Mouse (Mus musculus): ENCODE measurements at regions not wholly inside any gene's neighbourhood (a gene's known extent, or its start where the extent isn't known, plus 50 kb on each side); places are given as distances from the start of the nearest gene placed in this dataset.

DNA sequence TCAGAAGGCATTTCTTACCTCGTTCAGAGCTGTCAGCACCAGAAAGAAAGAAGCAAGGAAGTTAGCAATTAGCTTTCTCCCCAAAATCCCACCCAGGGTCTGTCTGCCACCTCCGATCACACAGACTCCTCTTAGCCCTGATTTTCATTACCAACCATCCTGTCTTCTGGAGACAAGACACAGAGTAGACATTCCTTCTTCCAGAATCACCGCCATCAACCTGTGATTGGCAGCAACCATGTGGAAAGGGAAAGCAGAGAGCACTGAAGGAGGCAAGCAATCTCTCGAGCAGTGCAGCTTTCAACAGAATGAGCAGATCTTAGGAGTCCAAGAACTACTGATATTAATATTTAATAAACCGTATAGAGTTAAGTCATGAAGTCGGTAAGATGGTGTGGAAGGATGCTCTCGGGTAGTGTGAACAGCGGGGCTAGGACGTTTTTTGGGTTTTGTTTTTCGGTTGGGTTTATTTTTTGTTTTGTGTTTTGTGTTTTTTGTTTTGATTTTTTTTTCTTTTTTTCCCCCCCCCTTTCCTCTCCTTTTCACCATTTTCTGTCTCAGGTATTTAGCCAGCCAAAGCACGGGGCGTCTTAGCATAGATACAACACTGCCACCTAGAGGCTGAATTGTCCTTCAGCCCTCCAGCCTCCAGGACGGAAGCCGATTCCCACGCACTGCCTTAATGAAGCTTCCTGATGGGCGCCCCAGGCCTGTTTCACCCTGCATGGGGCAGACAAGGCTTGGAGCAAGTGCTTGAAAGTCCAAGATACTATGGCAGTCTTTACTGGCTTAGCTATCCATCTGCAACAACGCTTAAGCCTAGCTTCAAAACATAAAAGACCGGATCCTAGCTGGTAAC is 2505.0 kb upstream of the 5930422O12Rik start:
- 41% methylated on average over 18 of the region's 18 CpGs for WGBS (ENCODE audit: missing documents)
- Histone ChIP-seq H3K4me3 (ENCODE audit: inconsistent target) (no peak overlapping the region), H3K79me2 (ENCODE audit: inconsistent target) (no peaks in the 10 kb centered on the region), H3K36me3 (ENCODE audit: inconsistent target) (no peaks in the 10 kb centered on the region), H3K27ac (no peak overlapping the region)

DNA sequence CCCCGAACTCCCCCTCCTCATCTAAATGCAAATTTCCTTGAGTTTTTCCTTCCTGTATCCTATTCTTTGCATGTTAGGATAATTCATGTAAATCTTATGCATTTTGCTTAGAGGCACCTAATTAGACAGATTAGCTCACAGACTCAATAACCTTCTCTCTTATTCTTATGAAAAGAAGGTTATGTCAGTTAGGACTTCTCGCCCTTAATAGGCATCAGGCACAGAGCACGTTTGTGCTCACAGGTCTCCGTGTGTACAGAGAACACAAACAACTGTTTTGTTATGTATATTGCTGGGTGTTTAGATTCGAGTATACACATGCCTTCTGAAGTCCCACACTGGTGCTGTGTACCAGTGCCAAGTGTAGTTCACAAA is 2504.4 kb upstream of the 5930422O12Rik start:
- Histone ChIP-seq H3K36me3 (ENCODE audit: inconsistent target) (no peaks in the 10 kb centered on the region), H3K79me2 (ENCODE audit: inconsistent target) (no peaks in the 10 kb centered on the region), H3K27ac (no peak overlapping the region), H3K4me3 (ENCODE audit: inconsistent target) (no peak overlapping the region)
- WGBS (ENCODE audit: missing documents) = 49% methylated on average over 5 of the region's 5 CpGs

- H3K79me2 ChIP-seq (ENCODE audit: inconsistent target) = no peaks in the 10 kb centered on the region
- no peaks in the 10 kb centered on the region for H3K36me3 ChIP-seq (ENCODE audit: inconsistent target)
- no peak overlapping the region for H3K4me3 ChIP-seq (ENCODE audit: inconsistent target)
- WGBS (ENCODE audit: missing documents) = 69% methylated on average over 6 of the region's 6 CpGs
- no peak overlapping the region for H3K27ac ChIP-seq
Measured at GRCm38 (mm10) chr8:30924656-30925055, 2503.9 kb upstream of the 5930422O12Rik start.

DNA sequence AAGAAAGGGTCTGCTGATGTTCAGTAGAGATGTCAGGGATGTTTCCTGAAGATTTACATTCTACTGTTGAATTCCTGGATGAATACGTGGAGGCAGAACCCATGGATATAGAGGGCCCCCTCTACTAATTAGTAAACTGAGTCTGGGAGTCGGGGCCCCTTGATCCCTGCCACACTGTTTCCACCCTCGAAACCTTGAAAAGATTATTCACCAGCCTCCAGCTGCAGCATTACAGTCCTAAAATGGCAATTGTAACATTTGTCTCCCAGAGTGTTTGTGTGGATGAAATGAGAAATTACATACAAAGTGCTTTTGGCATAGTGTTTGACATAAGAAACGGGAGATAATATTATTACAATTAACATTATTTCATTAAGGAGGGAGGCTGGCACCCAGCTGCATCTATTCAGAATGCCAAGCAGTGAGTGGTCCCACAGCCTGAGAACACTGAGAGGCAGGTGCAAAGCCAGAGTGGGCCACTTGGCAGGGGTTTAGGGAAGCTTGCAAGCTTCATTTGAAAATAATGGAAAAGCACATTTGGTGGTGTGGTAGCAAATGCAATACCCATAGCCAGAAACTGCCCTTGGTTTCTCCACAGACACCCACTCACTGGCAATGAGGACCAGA is 2490.9 kb upstream of the 5930422O12Rik start:
- 92% methylated on average over 4 of the region's 4 CpGs for WGBS (ENCODE audit: missing documents)
- no peaks in the 10 kb centered on the region for H3K79me2 ChIP-seq (ENCODE audit: inconsistent target)
- H3K27ac ChIP-seq = no peak overlapping the region
- no peaks in the 10 kb centered on the region for H3K36me3 ChIP-seq (ENCODE audit: inconsistent target)
- H3K4me3 ChIP-seq (ENCODE audit: inconsistent target) = no peak overlapping the region

- Histone ChIP-seq H3K4me3 (ENCODE audit: inconsistent target) (no peak overlapping the region), H3K36me3 (ENCODE audit: inconsistent target) (no peaks in the 10 kb centered on the region), H3K79me2 (ENCODE audit: inconsistent target) (no peaks in the 10 kb centered on the region), H3K27ac (no peak overlapping the region)
- 60% methylated on average over 4 of the region's 4 CpGs for WGBS (ENCODE audit: missing documents)
Measured at GRCm38 (mm10) chr8:30940901-30941300, 2487.6 kb upstream of the 5930422O12Rik start.

DNA sequence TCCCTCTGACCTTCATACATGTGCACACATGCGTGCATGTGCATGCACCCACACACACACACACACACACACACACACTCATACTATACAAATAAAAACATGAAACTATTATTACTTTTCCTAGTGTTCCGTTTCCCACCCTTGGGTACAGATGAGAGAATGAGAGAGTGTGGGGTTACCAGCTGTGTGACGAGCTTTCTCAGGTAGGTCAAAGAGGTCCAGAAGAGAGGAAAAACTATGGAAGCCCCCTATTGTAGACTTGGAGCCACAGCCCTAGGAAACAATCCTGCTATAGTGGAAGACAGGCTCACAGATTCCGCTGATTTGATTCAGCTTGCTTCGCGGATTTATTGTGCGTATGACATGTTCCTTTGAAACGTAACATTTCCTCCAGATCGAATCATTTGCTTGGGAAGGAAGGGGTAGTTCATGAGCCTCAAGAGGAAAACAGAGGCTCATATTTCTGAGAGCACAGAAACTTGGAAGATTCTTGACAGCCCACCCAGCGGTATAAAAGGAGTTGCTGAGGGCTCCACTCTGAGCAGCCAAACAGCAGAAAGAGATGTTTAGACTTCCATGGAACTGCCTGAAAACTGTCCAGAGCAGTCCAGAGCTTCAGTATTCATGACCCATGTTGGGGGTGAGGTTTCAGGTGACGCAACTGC is 2486.9 kb upstream of the 5930422O12Rik start:
- H3K4me3 ChIP-seq (ENCODE audit: inconsistent target) = no peak overlapping the region
- no peak overlapping the region for H3K27ac ChIP-seq
- no peaks in the 10 kb centered on the region for H3K79me2 ChIP-seq (ENCODE audit: inconsistent target)
- WGBS (ENCODE audit: missing documents) = 85% methylated on average over 11 of the region's 11 CpGs
- no peaks in the 10 kb centered on the region for H3K36me3 ChIP-seq (ENCODE audit: inconsistent target)

GRCm38 (mm10) chr8:30946154-30947065 is 2482.1 kb upstream of the 5930422O12Rik start:
- 79% methylated on average over 10 of the region's 10 CpGs for WGBS (ENCODE audit: missing documents)
- Histone ChIP-seq H3K4me3 (ENCODE audit: inconsistent target) (no peak overlapping the region), H3K36me3 (ENCODE audit: inconsistent target) (no peaks in the 10 kb centered on the region), H3K79me2 (ENCODE audit: inconsistent target) (no peaks in the 10 kb centered on the region), H3K27ac (no peak overlapping the region)

DNA sequence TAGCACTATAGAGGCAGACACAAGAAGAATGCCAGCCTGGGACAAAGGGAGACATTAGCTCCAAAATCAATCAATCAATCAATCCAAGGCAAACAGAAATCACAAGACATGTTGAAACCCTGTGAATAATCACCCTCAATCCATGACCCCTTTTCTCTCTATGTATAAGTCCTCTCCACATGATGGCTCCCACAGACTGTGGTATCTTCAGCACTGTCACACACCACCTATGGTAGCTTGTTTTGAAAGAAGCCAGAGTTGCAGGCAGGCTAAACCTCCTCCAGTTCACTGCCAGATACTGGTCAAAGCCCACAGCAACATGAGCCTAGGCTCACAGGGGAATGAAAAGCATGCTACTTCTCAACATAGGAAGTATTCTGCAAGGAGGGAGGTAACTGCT is 2475.7 kb upstream of the 5930422O12Rik start:
- no peak overlapping the region for H3K4me3 ChIP-seq (ENCODE audit: inconsistent target)
- no peak overlapping the region for H3K27ac ChIP-seq
- no peaks in the 10 kb centered on the region for H3K36me3 ChIP-seq (ENCODE audit: inconsistent target)
- no peaks in the 10 kb centered on the region for H3K79me2 ChIP-seq (ENCODE audit: inconsistent target)

DNA sequence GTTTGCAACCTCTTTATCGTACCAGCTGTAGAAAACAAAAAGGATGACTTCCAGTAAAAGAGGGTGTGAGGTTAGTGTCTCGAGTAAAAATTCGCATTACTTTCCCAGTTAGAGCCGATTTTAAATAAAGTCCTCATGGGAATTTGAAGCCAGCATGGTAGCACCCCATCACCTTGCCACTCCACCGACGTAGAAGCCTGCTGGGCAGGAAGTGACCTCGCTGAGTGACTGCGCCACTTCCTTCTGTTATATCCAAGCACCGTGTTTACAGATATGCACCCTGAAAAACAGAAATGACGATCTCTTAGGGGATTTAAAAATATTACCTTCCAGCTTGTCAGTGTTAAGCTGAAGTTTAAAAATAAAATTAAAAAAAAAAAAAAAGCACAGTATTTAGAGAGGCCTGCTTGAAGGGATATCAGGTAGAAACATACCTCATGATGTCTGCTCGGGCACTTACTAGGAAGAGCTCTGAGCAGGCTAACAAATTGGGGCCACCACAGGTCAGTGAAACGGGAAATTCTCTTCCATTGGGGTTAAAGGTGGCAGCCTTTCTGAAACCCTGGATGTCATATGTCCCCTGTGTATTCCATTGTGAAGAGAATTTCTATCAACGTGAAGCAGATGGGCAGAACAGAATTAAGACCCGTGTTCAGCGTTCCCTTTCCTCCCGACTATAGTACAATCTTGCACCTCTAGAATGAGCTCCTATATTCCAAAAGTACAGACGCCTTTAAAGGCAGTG is 2468.9 kb upstream of the 5930422O12Rik start:
- WGBS (ENCODE audit: missing documents) = 46% methylated on average over 17 of the region's 17 CpGs
- Histone ChIP-seq H3K79me2 (ENCODE audit: inconsistent target) (no peaks in the 10 kb centered on the region), H3K4me3 (ENCODE audit: inconsistent target) (no peak overlapping the region), H3K27ac (no peak overlapping the region), H3K36me3 (ENCODE audit: inconsistent target) (no peaks in the 10 kb centered on the region)

DNA sequence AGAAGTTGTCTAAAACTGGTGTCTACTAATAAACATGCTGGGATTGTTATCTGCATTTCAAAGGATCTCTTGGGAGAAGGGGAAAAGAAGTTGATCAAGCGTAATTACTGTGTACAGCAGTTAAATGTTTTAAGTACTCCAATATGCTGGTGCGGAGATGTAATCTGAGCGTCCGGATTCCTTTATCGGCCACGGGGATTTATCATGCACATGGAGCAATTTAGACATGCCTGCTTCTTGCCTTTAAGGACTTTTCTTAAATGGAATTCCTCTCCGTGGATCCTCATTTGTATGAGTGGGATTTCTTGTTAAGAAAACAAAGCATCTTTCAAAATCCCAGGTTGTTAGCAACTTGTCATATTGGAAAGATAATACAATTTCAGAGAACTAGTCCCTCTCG is 2468.0 kb upstream of the 5930422O12Rik start:
- no peak overlapping the region for H3K27ac ChIP-seq
- no peak overlapping the region for H3K4me3 ChIP-seq (ENCODE audit: inconsistent target)
- no peaks in the 10 kb centered on the region for H3K79me2 ChIP-seq (ENCODE audit: inconsistent target)
- WGBS (ENCODE audit: missing documents) = 89% methylated on average over 8 of the region's 8 CpGs
- no peaks in the 10 kb centered on the region for H3K36me3 ChIP-seq (ENCODE audit: inconsistent target)

- H3K4me3 ChIP-seq (ENCODE audit: inconsistent target) = no peak overlapping the region
- no peaks in the 10 kb centered on the region for H3K79me2 ChIP-seq (ENCODE audit: inconsistent target)
- no peak overlapping the region for H3K27ac ChIP-seq
- H3K36me3 ChIP-seq (ENCODE audit: inconsistent target) = no peaks in the 10 kb centered on the region
- WGBS (ENCODE audit: missing documents) = 78% methylated on average over 3 of the region's 3 CpGs
Measured at GRCm38 (mm10) chr8:30962207-30962606, 2466.3 kb upstream of the 5930422O12Rik start.

GRCm38 (mm10) chr8:30982814-30983213 is 2445.7 kb upstream of the 5930422O12Rik start:
- Histone ChIP-seq H3K36me3 (ENCODE audit: inconsistent target) (no peaks in the 10 kb centered on the region), H3K79me2 (ENCODE audit: inconsistent target) (no peaks in the 10 kb centered on the region), H3K27ac (no peak overlapping the region), H3K4me3 (ENCODE audit: inconsistent target) (no peak overlapping the region)
- 66% methylated on average over 2 of the region's 2 CpGs for WGBS (ENCODE audit: missing documents)

GRCm38 (mm10) chr8:30988051-30988450 is 2440.5 kb upstream of the 5930422O12Rik start:
- WGBS (ENCODE audit: missing documents) = 85% methylated on average over 5 of the region's 5 CpGs
- Histone ChIP-seq H3K79me2 (ENCODE audit: inconsistent target) (no peaks in the 10 kb centered on the region), H3K36me3 (ENCODE audit: inconsistent target) (no peaks in the 10 kb centered on the region)

GRCm38 (mm10) chr8:30998657-30999056 is 2429.9 kb upstream of the 5930422O12Rik start:
- Histone ChIP-seq H3K27ac (no peak overlapping the region), H3K4me3 (ENCODE audit: inconsistent target) (no peak overlapping the region), H3K79me2 (ENCODE audit: inconsistent target) (no peaks in the 10 kb centered on the region), H3K36me3 (ENCODE audit: inconsistent target) (no peaks in the 10 kb centered on the region)
- 70% methylated on average over 9 of the region's 9 CpGs for WGBS (ENCODE audit: missing documents)

More at GRCm38 (mm10) chr8:30988051-30988450, 2440.5 kb upstream of the 5930422O12Rik start:
- Histone ChIP-seq H3K27ac (no peak overlapping the region), H3K4me3 (ENCODE audit: inconsistent target) (no peak overlapping the region)
